Mouse (Mus musculus): ENCODE results near the gene Adam30.

Adam30 gene

GRCm38 (mm10) chr3:98187777-98188176 lies 27.3 kb downstream of the Adam30 start:
- DNase-seq (ENCODE audit: low spot score in 2 of 2), result no peak

DNA sequence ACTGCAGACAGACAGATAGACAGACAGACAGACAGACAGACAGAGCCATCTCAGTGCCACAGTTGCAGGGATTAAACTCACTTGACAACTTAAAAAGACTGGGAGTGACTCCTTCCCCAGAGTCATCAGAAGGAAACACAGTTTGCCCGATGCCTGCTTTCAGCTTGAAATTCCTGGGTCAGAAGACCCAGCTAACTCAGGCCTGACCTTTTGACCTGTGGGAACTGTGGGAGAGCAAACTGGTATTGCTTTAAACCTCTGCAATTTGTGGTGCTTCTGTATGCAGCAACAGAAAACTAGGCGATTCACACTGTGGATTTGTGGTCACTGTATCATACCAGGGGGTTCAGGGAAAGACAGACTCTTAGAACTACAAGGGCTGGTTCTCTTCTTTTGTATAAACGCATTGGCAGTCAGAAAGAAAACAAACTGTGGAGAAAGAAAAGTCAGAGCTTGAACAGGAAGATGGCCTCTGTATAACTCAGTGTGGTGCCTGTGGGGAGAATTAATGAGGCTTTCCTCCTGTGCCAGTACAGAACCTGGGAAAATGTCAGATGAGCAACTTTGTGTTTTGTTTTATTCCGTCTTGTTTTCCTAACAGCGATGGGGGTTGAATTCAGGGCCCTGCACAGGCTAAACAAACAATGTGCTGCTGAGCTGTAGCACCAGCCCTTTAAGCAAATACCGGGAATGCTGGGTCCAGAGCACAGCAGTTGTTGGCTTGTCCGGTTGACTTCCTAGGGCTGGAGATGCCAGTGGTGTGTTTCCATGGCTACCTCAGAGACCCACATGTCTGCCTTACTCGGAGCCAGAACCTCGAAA lies 37.5 kb downstream of the Adam30 start:
- DNase-seq (ENCODE audit: low spot score in 2 of 2), result no peak

- DNase-seq (ENCODE audit: low spot score in 2 of 2), result no peak
Measured at GRCm38 (mm10) chr3:98199747-98200146, 39.3 kb downstream of the Adam30 start.

- no peak for DNase-seq (ENCODE audit: low spot score in 2 of 2)
Measured at GRCm38 (mm10) chr3:98203282-98203681, 42.9 kb downstream of the Adam30 start.

DNA sequence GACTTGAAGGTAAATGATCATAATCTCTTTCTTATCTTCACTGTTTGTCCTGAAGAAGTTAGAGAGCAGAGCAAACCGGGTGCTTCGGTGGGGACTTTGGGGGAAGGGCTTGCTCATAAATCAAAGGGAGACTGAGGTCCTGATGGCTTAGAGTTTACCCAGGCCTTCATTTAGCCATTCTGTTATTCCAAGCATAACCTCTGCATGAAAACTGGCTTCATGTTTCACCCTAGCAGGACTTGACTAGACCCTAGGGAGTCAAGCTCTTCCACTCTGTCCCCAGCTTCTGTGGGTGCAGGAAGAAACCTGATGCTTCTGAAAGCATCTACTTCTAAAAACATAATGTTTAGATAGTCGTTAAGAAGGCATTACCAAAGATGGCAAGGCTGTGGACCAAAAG lies 46.5 kb downstream of the Adam30 start:
- no peak for DNase-seq (ENCODE audit: low spot score in 2 of 2)

DNA sequence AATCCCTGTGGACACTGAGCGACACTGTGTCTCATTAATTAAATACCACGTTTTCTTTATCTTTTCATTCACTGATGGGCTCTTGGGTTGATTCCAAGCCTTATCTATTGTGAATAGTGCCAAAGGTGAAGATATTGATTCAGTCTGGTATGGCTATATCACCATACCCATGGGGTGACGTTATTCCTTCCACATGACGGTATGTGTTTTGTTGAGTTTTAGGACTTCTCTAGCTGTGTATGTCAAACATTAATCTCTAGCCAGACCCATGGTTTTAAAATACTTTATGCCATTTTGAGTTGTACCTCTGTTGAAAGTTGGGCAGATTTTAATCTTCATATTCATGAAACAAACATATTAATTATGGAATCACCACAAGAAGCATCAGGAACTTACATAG lies 48.7 kb downstream of the Adam30 start:
- no peak for DNase-seq (ENCODE audit: low spot score in 2 of 2)

DNA sequence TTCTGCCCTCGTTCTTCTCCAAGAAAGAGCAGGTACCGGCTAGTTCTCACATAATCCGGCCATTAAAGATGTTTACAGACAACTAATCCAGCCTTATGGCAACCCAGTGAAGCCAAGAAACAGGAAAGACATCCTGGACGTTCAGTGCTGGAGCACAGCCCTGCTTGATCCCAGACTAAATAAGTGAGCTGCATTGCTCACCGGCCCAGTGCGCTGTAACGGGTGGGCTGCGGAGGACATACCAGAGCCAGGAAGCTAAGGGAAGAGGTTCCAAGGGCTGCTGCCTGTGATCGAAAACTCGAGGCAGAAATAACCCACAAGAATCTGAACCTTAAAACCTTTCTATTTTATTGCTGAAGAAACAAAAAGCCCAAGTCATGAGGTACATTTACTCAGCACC lies 50.4 kb downstream of the Adam30 start:
- no peak for DNase-seq (ENCODE audit: low spot score in 2 of 2)

DNA sequence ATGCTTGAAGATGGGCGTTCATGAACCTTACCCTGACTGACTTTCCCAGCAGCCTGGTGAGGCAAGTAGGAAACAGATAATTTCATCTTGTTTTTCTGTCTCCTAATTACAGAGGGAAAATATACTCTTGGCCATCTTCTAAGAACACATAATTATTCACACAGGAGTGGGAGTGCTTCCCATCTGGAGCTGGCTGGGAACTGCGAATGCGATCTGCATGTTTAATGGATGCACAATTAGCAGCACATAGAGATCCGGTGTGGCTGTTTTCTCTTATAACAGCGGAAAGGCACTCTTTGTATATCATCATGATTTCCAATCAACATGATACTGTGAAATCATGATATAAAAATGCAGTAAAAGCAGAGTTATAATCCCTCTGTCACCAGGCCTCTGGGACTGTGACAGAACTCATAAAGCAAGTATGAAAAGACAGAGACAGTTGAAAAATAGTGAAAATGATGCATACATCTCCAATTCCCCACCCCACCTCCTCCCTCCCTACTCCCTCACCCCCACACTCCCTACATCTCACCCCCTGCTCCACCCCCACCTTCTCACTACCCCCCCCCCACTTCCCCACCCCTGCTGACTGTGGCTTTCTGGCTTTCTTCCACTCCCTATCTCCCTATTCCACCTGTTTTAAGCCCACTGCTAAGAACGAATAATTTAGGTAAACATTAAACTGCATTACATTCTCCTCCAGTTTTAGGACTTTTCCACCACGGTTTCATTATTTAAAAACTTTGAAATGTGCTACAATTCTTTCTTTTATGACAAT lies 51.1 kb downstream of the Adam30 start:
- DNase-seq (ENCODE audit: low spot score in 2 of 2), result no peak

Measured in natural killer cell, adult 2 months (primary cell).